Mouse (Mus musculus): ENCODE measurements around the gene Evl.

DNA sequence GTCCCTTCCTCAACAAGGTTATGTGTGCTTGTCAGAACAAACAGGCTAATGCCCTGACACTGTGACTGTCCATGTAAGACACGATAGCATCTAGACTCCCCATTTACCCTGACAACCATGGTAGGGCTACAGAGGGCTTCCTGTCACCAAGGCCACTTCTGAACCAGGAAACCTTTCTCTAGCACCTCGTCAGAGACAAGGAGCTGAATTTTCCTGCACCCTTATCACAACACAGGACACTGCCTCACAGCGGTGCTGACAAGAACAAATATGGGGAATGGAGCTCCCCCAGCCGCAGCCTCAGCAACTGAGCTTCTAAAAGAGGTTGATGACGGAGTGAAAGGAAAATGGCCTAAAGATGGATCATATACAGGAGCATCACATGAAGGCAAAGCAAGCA lies 82.9 kb downstream of the Evl start:
- no peak for TF ChIP-seq CTCF (conservative IDR thresholded peaks at IDR 0.05; ENCODE audit: insufficient read depth, insufficient read length, low read depth, low read length)
- TF ChIP-seq POLR2A (IDR thresholded peaks at IDR 0.05; ENCODE audit: low read depth, low read length): no peak

Measured in kidney, adult 2 months (tissue).